Mouse (Mus musculus): Measurements from ENCODE around the gene Cpeb3. TPM values are rescaled to one million over a fixed set of nuclear protein-coding genes. Genes with fewer than 3 reads are reported as not detected.

The Cpeb3 gene
- polyA plus RNA-seq, 1 experiment: 0.57 TPM

DNA sequence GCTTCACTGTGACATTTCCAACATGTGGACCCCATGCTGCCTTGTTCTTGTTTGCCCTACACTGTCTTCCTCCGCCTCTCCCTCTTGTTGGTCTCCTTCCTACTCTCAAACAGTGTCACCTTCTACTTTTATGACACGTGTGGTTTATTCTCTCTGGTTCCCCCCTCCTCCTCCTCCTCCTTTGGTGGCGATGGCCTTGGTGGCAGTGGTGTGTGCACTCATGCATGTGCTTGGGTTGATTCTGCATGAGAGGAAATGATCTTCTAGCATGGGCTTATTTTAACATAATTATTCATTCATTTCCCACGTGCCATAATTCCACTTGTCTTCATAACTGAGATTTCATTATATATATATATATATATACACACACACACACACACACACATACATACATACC is 98.5 kb downstream of the Cpeb3 start:
- Histone ChIP-seq H3K4me3 (ENCODE audit: insufficient read depth, poor library complexity, severe bottlenecking) (no peak overlapping the region), H3K79me3 (ENCODE audit: low read depth) (no peaks in the 10 kb centered on the region), H3K36me3 (ENCODE audit: control insufficient read depth, insufficient read depth) (no peaks in the 10 kb centered on the region), H3ac (ENCODE audit: control insufficient read depth, insufficient read length, low read depth) (no peak overlapping the region), H3K27me3 (ENCODE audit: control insufficient read depth, insufficient read depth, insufficient read length) (no peaks in the 10 kb centered on the region), H3K79me2 (ENCODE audit: control insufficient read depth, insufficient read depth) (no peaks in the 10 kb centered on the region)
- TF ChIP-seq MYOG (IDR thresholded peaks at IDR 0.05; ENCODE audit: control insufficient read depth, extremely low read depth, insufficient read length) (no peak), CTCF (IDR thresholded peaks at IDR 0.05; ENCODE audit: control insufficient read depth, insufficient read depth, insufficient read length) (no peak), CEBPB (IDR thresholded peaks at IDR 0.05; ENCODE audit: low read depth) (no peak), FOSL1 (IDR thresholded peaks at IDR 0.05; ENCODE audit: insufficient read depth, low read length, poor library complexity, severe bottlenecking) (no peak), MYOD1 (IDR thresholded peaks at IDR 0.05; ENCODE audit: control insufficient read depth, insufficient read length, low read depth) (no peak), MAX (IDR thresholded peaks at IDR 0.05) (no peak), USF1 (IDR thresholded peaks at IDR 0.05; ENCODE audit: low read depth) (no peak)

DNA sequence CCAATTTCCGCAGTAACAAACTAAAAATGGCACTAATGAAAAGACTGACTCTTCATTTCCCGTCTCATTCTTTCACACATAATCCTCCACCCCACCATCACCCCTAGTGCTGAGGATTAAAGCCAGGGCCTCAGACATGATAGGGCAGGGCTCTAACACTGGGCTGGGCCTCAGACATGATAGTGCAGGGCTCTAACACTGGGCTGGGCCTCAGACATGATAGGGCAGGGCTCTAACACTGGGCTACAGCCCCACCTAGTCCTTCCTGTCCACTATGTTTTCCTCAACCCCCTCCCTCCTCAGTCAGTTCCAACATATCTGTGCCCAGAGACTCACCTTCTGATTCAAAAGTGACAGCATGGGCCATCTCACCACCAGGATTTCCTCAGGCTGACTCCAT is 107.7 kb downstream of the Cpeb3 start:
- H3K27me3 ChIP-seq (ENCODE audit: control insufficient read depth, insufficient read depth, insufficient read length): no peaks in the 10 kb centered on the region
- no peaks in the 10 kb centered on the region for H3K79me3 ChIP-seq (ENCODE audit: low read depth)
- no peak overlapping the region for H3K4me3 ChIP-seq (ENCODE audit: insufficient read depth, poor library complexity, severe bottlenecking)
- H3K79me2 ChIP-seq (ENCODE audit: control insufficient read depth, insufficient read depth): no peaks in the 10 kb centered on the region
- H3ac ChIP-seq (ENCODE audit: control insufficient read depth, insufficient read length, low read depth): no peak overlapping the region
- H3K36me3 ChIP-seq (ENCODE audit: control insufficient read depth, insufficient read depth): no peaks in the 10 kb centered on the region
- TF ChIP-seq MYOG (IDR thresholded peaks at IDR 0.05; ENCODE audit: control insufficient read depth, extremely low read depth, insufficient read length): no peak
- TF ChIP-seq MAX (IDR thresholded peaks at IDR 0.05): no peak
- no peak for TF ChIP-seq USF1 (IDR thresholded peaks at IDR 0.05; ENCODE audit: low read depth)
- TF ChIP-seq CEBPB (IDR thresholded peaks at IDR 0.05; ENCODE audit: low read depth): no peak
- no peak for TF ChIP-seq FOSL1 (IDR thresholded peaks at IDR 0.05; ENCODE audit: insufficient read depth, low read length, poor library complexity, severe bottlenecking)
- TF ChIP-seq CTCF (IDR thresholded peaks at IDR 0.05; ENCODE audit: control insufficient read depth, insufficient read depth, insufficient read length): no peak

DNA sequence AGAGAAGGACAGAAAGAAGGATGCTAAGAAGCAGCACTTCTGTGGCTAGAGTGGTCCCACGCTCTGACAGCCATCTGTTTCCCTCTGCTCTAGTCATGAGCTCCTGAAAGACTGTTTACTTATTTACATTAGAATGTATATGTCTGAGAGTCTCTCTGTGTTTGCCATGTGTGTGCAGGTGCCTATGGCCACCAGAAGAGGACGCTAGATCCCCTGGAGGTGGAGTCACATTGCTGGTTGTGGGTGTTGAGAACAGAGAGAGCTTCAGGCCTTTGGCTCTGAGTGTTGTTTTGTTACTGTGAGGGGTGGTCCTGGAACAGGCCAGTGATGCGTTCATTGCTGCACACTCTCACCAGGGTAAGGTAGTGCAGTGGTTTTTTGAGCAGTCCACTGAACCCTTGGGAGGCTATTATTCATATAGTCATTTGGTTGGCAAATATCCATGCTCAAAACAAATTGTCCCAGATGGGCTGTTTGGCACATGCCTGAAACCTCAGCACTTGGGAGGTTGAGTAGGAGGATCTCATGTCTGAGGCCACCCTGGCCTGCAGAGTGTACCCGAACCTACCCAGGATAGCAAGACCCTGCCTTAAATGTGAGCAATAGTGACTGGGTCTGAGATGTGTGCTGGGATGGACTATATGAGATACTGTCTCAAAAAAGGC is 112.6 kb downstream of the Cpeb3 start:
- Histone ChIP-seq H3K27me3 (ENCODE audit: control insufficient read depth, insufficient read depth, insufficient read length) (no peaks in the 10 kb centered on the region), H3K4me3 (ENCODE audit: insufficient read depth, poor library complexity, severe bottlenecking) (no peak overlapping the region), H3K79me3 (ENCODE audit: low read depth) (no peaks in the 10 kb centered on the region), H3K79me2 (ENCODE audit: control insufficient read depth, insufficient read depth) (no peaks in the 10 kb centered on the region), H3ac (ENCODE audit: control insufficient read depth, insufficient read length, low read depth) (no peak overlapping the region), H3K36me3 (ENCODE audit: control insufficient read depth, insufficient read depth) (no peaks in the 10 kb centered on the region)
- TF ChIP-seq MYOD1 (IDR thresholded peaks at IDR 0.05; ENCODE audit: control insufficient read depth, insufficient read length, low read depth): no peak
- TF ChIP-seq MYOG (IDR thresholded peaks at IDR 0.05; ENCODE audit: control insufficient read depth, extremely low read depth, insufficient read length): no peak
- no peak for TF ChIP-seq CEBPB (IDR thresholded peaks at IDR 0.05; ENCODE audit: low read depth)
- no peak for TF ChIP-seq USF1 (IDR thresholded peaks at IDR 0.05; ENCODE audit: low read depth)
- TF ChIP-seq CTCF (IDR thresholded peaks at IDR 0.05; ENCODE audit: control insufficient read depth, insufficient read depth, insufficient read length): no peak
- TF ChIP-seq FOSL1 (IDR thresholded peaks at IDR 0.05; ENCODE audit: insufficient read depth, low read length, poor library complexity, severe bottlenecking): no peak
- no peak for TF ChIP-seq MAX (IDR thresholded peaks at IDR 0.05)

DNA sequence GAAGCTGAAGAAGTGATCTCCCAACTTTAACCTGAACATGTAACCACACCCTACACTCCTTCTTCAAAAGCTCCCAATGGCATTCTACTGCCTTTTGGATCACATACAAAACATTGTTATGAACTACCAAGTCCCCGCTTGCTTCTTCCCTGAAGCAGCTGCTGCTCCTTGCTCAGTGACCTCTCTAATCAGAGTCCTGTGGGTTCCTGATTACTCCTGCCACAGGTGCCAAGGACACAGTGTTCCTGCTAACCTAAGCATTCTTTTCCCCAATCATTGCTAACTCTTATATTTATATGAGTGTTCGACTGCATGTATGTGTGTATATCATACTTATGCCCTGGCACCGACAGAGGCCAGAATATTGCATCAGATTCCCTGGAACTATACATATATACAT is 115.2 kb downstream of the Cpeb3 start:
- Histone ChIP-seq H3K79me2 (ENCODE audit: control insufficient read depth, insufficient read depth) (no peaks in the 10 kb centered on the region), H3ac (ENCODE audit: control insufficient read depth, insufficient read length, low read depth) (no peak overlapping the region), H3K27me3 (ENCODE audit: control insufficient read depth, insufficient read depth, insufficient read length) (no peaks in the 10 kb centered on the region), H3K36me3 (ENCODE audit: control insufficient read depth, insufficient read depth) (no peaks in the 10 kb centered on the region), H3K79me3 (ENCODE audit: low read depth) (no peaks in the 10 kb centered on the region), H3K4me3 (ENCODE audit: insufficient read depth, poor library complexity, severe bottlenecking) (no peak overlapping the region)
- TF ChIP-seq USF1 (IDR thresholded peaks at IDR 0.05; ENCODE audit: low read depth) (no peak), CTCF (IDR thresholded peaks at IDR 0.05; ENCODE audit: control insufficient read depth, insufficient read depth, insufficient read length) (no peak), CEBPB (IDR thresholded peaks at IDR 0.05; ENCODE audit: low read depth) (no peak)

DNA sequence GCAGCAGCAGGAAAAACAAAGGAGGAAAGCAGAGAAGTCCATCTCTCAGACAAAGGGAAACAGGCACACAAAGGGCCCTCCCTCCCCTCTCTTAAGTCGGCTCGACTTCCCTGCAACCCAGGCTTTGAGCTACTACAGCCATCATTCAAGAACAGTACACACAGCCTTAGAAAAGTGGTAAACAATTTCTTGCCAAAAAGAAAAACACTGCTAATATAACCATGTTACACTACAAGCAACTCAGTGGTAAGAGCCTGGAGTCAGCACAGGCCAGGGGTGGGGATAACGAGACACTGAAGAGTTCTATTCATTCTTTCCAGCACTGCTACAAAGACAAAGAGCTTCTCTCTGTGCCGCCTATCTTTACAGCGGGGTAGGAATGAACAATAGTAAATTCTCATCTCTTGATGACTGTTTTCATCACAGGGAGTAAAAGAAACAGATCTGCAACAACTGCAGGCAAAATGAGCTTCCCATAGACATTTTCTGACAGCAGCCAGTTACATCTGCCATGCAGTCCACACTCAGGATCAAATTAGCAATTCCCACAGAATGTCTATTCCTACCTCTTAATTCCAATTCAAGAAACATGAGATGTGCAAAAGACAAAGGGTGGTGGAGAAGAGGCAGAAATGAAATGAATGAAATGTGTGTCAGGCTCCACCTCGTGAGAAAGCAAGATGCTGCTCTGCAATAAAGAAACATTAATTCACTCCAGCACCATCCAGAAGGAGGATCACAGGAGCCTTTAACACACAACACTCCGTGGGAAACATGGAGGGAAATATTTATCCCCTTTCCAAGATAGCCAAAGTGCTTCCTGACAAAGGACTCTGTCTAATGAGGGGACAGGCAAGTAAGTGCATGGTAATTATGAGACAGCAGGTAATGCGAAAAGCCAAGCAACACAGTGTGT is 118.0 kb downstream of the Cpeb3 start:
- H3K79me3 ChIP-seq (ENCODE audit: low read depth): no peaks in the 10 kb centered on the region
- H3K79me2 ChIP-seq (ENCODE audit: control insufficient read depth, insufficient read depth): no peaks in the 10 kb centered on the region
- no peaks in the 10 kb centered on the region for H3K27me3 ChIP-seq (ENCODE audit: control insufficient read depth, insufficient read depth, insufficient read length)
- no peak overlapping the region for H3ac ChIP-seq (ENCODE audit: control insufficient read depth, insufficient read length, low read depth)
- H3K36me3 ChIP-seq (ENCODE audit: control insufficient read depth, insufficient read depth): no peaks in the 10 kb centered on the region
- TF ChIP-seq FOSL1 (IDR thresholded peaks at IDR 0.05; ENCODE audit: insufficient read depth, low read length, poor library complexity, severe bottlenecking): no peak
- no peak for TF ChIP-seq MYOG (IDR thresholded peaks at IDR 0.05; ENCODE audit: control insufficient read depth, extremely low read depth, insufficient read length)
- TF ChIP-seq CEBPB (IDR thresholded peaks at IDR 0.05; ENCODE audit: low read depth): no peak
- no peak for TF ChIP-seq MYOD1 (IDR thresholded peaks at IDR 0.05; ENCODE audit: control insufficient read depth, insufficient read length, low read depth)
- no peak for TF ChIP-seq CTCF (IDR thresholded peaks at IDR 0.05; ENCODE audit: control insufficient read depth, insufficient read depth, insufficient read length)
- no peak for TF ChIP-seq USF1 (IDR thresholded peaks at IDR 0.05; ENCODE audit: low read depth)
- TF ChIP-seq MAX (IDR thresholded peaks at IDR 0.05): no peak
- H3K4me3 ChIP-seq (ENCODE audit: insufficient read depth, poor library complexity, severe bottlenecking): no peak overlapping the region
